Mouse (Mus musculus) kidney, postnatal 0 days (tissue): Measurements from ENCODE around the gene Tsc22d4. TPM values are rescaled to one million over a fixed set of nuclear protein-coding genes. Genes with fewer than 3 reads are reported as not detected.
A peak's percentile ranks its signal among the peaks of the same experiment; 100 is the strongest.

Experiments
- ATAC-seq: fragments of 200-750 bp; cut with Nextera tagmentation; replicated peaks from 2 replicates; pipeline ENCODE4 v1.8.0; 2017; ENCODE audit warnings: low read depth, moderate number of reproducible peaks, moderate TSS enrichment, moderate library complexity; ENCODE audit not compliant: low FRiP score
- DNase-seq: peaks from one replicate; pipeline ENCODE4 v3.0.0-alpha.2; 2016; ENCODE audit warnings: low spot score
- H3K27ac ChIP-seq: fragments of 300-500 bp; sonication (generic); 2 replicates; pipeline ENCODE4 v1.5.1; 2014; ENCODE audit warnings: mild to moderate bottlenecking
- H3K27me3 ChIP-seq: fragments of 300-500 bp; sonication (generic); 2 replicates; pipeline ENCODE4 v1.6.1; 2014; ENCODE audit warnings: low read length, mixed read lengths; ENCODE audit not compliant: insufficient read depth
- H3K36me3 ChIP-seq: fragments of 300-500 bp; sonication (generic); 2 replicates; pipeline ENCODE4 v1.6.1; 2014; ENCODE audit warnings: low read length, mixed read lengths; ENCODE audit not compliant: insufficient read depth
- H3K4me1 ChIP-seq: fragments of 300-500 bp; sonication (generic); replicated peaks from 2 replicates; pipeline ENCODE4 v1.6.1; 2014; ENCODE audit warnings: antibody characterized with exemption, low read length, mixed read lengths; ENCODE audit not compliant: insufficient read depth
- H3K4me2 ChIP-seq: fragments of 300-500 bp; sonication (generic); 2 replicates; pipeline ENCODE4 v1.6.1; 2014; ENCODE audit warnings: mild to moderate bottlenecking, low read length, moderate library complexity, mixed read lengths
- H3K4me3 ChIP-seq: fragments of 300-500 bp; sonication (generic); replicated peaks from 2 replicates; pipeline ENCODE4 v1.5.1; 2014; ENCODE audit warnings: low read depth, low read length
- H3K9ac ChIP-seq: fragments of 300-500 bp; sonication (generic); 2 replicates; pipeline ENCODE4 v1.6.1; 2014; ENCODE audit warnings: low read depth, low read length
- H3K9me3 ChIP-seq: fragments of 300-500 bp; sonication (generic); replicated peaks from 2 replicates; pipeline ENCODE4 v1.6.1; 2016; ENCODE audit warnings: low read length, inconsistent platforms, mixed read lengths
- CTCF ChIP-seq: IDR thresholded peaks from 2 replicates; pipeline ENCODE4 v1.5.1; 2016; ENCODE audit warnings: antibody characterized with exemption, low read depth, mild to moderate bottlenecking, moderate library complexity
- WGBS: fragments of 180-500 bp; shearing (Covaris S2); extraction: QIAGEN DNeasy Blood & Tissue Kit; methylation state at CpG from one replicate; pipeline ENCODE4 v1.1.7; 2014; 5-methylcytosine and 5-hydroxymethylcytosine counted together
- polyA plus RNA-seq: library from polyadenylated mRNA; unstranded; fragments of >200 nt; fragmentation: Nextera tagmentation; extraction: Ambion mirVana; gene quantifications from 2 replicates; pipeline ENCODE4 v1.2.1, GENCODE M21; 2015

The Tsc22d4 gene
- polyA plus RNA-seq, 1 experiment from 2014 or later = 110 TPM

- no peak overlapping the region for H3K27ac ChIP-seq
- H3K27me3 ChIP-seq = no peaks in the 10 kb centered on the region
- no peak overlapping the region for H3K4me3 ChIP-seq
- H3K9me3 ChIP-seq = no peaks in the 10 kb centered on the region
- no peak for TF ChIP-seq CTCF
- WGBS = 84% methylated on average over 3 of the region's 3 CpGs
- H3K4me1 ChIP-seq = no peaks in the 10 kb centered on the region
- H3K36me3 ChIP-seq = no peaks in the 10 kb centered on the region
- H3K9ac ChIP-seq = no peak overlapping the region
- H3K4me2 ChIP-seq = no peak overlapping the region
- ATAC-seq (no peak), DNase-seq (no peak)
These were observed 55.4 kb downstream of the Tsc22d4 start for GRCm38 (mm10) chr5:137800917-137801316.

GRCm38 (mm10) chr5:137806158-137806557, 60.6 kb downstream of the Tsc22d4 start:
- Histone ChIP-seq H3K4me2 (no peak overlapping the region), H3K36me3 (no peaks in the 10 kb centered on the region), H3K4me3 (no peak overlapping the region), H3K27me3 (no peaks in the 10 kb centered on the region), H3K9me3 (no peaks in the 10 kb centered on the region), H3K9ac (no peak overlapping the region), H3K4me1 (no peaks in the 10 kb centered on the region), H3K27ac (no peak overlapping the region)
- no peak for ATAC-seq
- no peak for TF ChIP-seq CTCF
- DNase-seq = no peak
- WGBS = 84% methylated on average over 1 of the region's 1 CpGs

- ATAC-seq = no peak
- Histone ChIP-seq H3K27ac (no peak overlapping the region), H3K9me3 (no peaks in the 10 kb centered on the region), H3K27me3 (no peaks in the 10 kb centered on the region), H3K9ac (no peak overlapping the region), H3K36me3 (no peaks in the 10 kb centered on the region), H3K4me3 (no peak overlapping the region), H3K4me1 (no peaks in the 10 kb centered on the region), H3K4me2 (no peak overlapping the region)
- DNase-seq = no peak
- TF ChIP-seq CTCF = no peak
- 85% methylated on average over 5 of the region's 5 CpGs for WGBS
These were observed 62.8 kb downstream of the Tsc22d4 start for GRCm38 (mm10) chr5:137808316-137808715.

- Histone ChIP-seq H3K4me3 (no peak overlapping the region), H3K4me2 (no peak overlapping the region), H3K9ac (no peak overlapping the region), H3K27me3 (no peaks in the 10 kb centered on the region), H3K36me3 (no peaks in the 10 kb centered on the region), H3K9me3 (no peaks in the 10 kb centered on the region), H3K4me1 (no peaks in the 10 kb centered on the region), H3K27ac (no peak overlapping the region)
- 56% methylated on average over 4 of the region's 4 CpGs for WGBS
- peak; percentile 5 for DNase-seq
- TF ChIP-seq CTCF = no peak
- ATAC-seq = no peak
These were observed 72.1 kb downstream of the Tsc22d4 start for GRCm38 (mm10) chr5:137817466-137818222.

Other genes with a start within 250 kb of the Tsc22d4 start
- 55.1 and 55.6 TPM in 2 replicates for gene Pop7, start 243.2 kb upstream of the Tsc22d4 start, polyA plus RNA-seq
- 9.3 and 10.3 TPM in 2 replicates for gene Gigyf1, start 227.2 kb upstream of the Tsc22d4 start, polyA plus RNA-seq
- 0.20 TPM in 1 of 2 replicates, not detected in the other for gene Epo, start 212.5 kb upstream of the Tsc22d4 start, polyA plus RNA-seq
- gene Gnb2, start 212.2 kb upstream of the Tsc22d4 start, polyA plus RNA-seq = 463 and 480 TPM in 2 replicates
- not detected in 2 replicates for gene Actl6b, start 192.2 kb upstream of the Tsc22d4 start, polyA plus RNA-seq
- 0.13 TPM in 2 replicates for gene Tfr2, start 175.9 kb upstream of the Tsc22d4 start, polyA plus RNA-seq
- 37.8 and 39.3 TPM in 2 replicates for gene Mospd3, start 144.7 kb upstream of the Tsc22d4 start, polyA plus RNA-seq
- 120 and 136 TPM in 2 replicates for gene Pcolce, start 131.9 kb upstream of the Tsc22d4 start, polyA plus RNA-seq
- gene Fbxo24, start 116.7 kb upstream of the Tsc22d4 start, polyA plus RNA-seq = 0.14 and 0.17 TPM in 2 replicates
- 42.6 and 42.9 TPM in 2 replicates for gene Lrch4, start 116.6 kb upstream of the Tsc22d4 start, polyA plus RNA-seq
- 5.3 and 6.2 TPM in 2 replicates for gene Gm20605, start 116.6 kb upstream of the Tsc22d4 start, polyA plus RNA-seq
- gene Sap25, start 104.4 kb upstream of the Tsc22d4 start, polyA plus RNA-seq = 5.3 and 5.4 TPM in 2 replicates
- gene Irs3, start 100.0 kb upstream of the Tsc22d4 start, polyA plus RNA-seq = 1.3 and 1.4 TPM in 2 replicates
- gene Agfg2, start 61.0 kb upstream of the Tsc22d4 start, polyA plus RNA-seq = 20.8 and 21.2 TPM in 2 replicates
- gene Nyap1, start 4.1 kb upstream of the Tsc22d4 start, polyA plus RNA-seq = 1.2 and 1.6 TPM in 2 replicates
- gene Ppp1r35, start 33.1 kb downstream of the Tsc22d4 start, polyA plus RNA-seq = 28.8 and 32.4 TPM in 2 replicates
- gene Mepce, start 41.9 kb downstream of the Tsc22d4 start, polyA plus RNA-seq = 11.6 and 12.3 TPM in 2 replicates
- gene Zcwpw1, start 42.1 kb downstream of the Tsc22d4 start, polyA plus RNA-seq = 14.5 and 15.7 TPM in 2 replicates
- 0.69 and 0.70 TPM in 2 replicates for gene Pilra, start 90.6 kb downstream of the Tsc22d4 start, polyA plus RNA-seq
- gene Pilrb1, start 112.4 kb downstream of the Tsc22d4 start, polyA plus RNA-seq = 0.39 and 0.45 TPM in 2 replicates
- 0.16 and 0.84 TPM in 2 replicates for gene Pilrb2, start 126.1 kb downstream of the Tsc22d4 start, polyA plus RNA-seq
- 0.13 and 0.20 TPM in 2 replicates for gene Cyp3a13, start 175.9 kb downstream of the Tsc22d4 start, polyA plus RNA-seq
- 0.03 and 0.09 TPM in 2 replicates for gene Gjc3, start 217.4 kb downstream of the Tsc22d4 start, polyA plus RNA-seq
- 0.09 and 0.22 TPM in 2 replicates for gene Azgp1, start 235.8 kb downstream of the Tsc22d4 start, polyA plus RNA-seq